Mouse (Mus musculus) cerebellum, adult 18-20 months (tissue): ENCODE results near the gene Olfr237-ps1.
"Not testable (repeated sequence)": the region's sequence is repeated elsewhere in the genome, so short reads cannot be mapped to it uniquely, and the experiment has no call there.

Experiments
- DNase-seq, 2 experiments: peaks; one replicate each; pipeline ENCODE4 v3.0.0; 2021

Gene Olfr237-ps1

GRCm38 (mm10) chr6:43146267-43146666 lies at the start of gene Olfr237-ps1:
TSS of gene Olfr237-ps1 (plus strand) at chr6:43146567.
- not testable (repeated sequence) for DNase-seq

DNA sequence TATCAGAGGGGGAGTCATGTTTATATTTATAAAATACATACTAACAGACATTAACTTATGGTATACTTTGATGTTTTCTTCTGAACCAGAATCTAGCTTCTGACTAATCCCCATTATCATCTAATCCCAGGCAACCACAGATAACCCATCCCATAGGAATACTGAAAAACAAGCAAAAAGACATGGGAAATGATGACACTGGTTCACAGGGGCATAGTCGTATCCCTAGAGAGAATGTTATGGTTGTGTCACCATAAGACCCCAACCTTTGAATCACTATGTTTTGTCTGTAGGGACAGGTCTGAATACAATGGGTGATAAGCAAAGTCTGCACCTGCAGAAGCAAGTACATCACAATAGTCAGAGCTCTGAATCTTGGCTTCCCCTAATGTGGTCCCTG lies 40.3 kb upstream of the Olfr237-ps1 start, which contains the start of gene Olfr441:
TSS of gene Olfr441 (plus strand) at position 301 of the 400 bp plus-strand sequence.
- DNase-seq, result not testable (repeated sequence)

DNA sequence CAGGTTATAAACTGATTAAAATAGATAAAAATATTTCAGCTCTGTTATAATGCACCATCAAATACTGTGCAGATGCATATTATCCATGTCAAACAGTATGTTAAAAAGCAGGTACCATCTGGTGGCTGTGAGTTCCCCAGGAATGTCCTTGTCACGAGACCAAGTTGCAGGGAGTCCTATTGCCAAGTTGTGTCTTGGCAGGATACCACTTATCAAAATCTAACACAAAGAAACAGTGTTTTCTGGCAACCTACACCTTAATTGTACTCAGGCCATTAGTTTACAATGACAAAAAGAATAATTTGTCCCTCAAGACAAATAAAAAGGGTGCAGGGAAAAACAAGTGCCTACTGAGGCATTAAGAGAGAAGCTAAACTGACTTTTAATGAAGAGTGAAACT lies 13.1 kb downstream of the Olfr237-ps1 start:
- DNase-seq, result peak; percentile 44 to 56

- DNase-seq, result no peak
These were observed 16.6 kb downstream of the Olfr237-ps1 start, which contains the start of gene Olfr437 for GRCm38 (mm10) chr6:43162982-43163381. TSS of gene Olfr437 (plus strand) at chr6:43163282.

DNA sequence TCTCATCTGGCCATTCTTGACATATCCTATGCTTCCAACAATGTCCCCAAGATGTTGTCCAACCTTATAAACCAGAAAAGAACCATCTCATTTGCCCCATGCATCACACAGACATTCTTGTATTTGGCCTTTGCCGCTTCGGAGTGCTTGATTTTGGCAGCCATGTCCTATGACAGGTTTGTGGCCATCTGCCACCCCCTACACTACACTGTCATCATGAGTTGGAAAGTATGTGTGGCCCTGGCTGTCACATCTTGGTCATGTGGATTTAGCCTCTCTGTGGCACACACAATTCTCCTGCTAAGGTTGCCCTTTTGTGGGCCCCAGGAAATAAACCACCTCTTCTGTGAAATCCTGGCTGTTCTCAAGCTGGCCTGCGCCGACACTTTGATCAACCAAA lies 20.9 kb downstream of the Olfr237-ps1 start:
- peak; percentile 17 to 21 for DNase-seq

GRCm38 (mm10) chr6:43171840-43172239 lies 25.5 kb downstream of the Olfr237-ps1 start, which contains the start of gene Olfr13:
TSS of gene Olfr13 (plus strand) at chr6:43172140.
- no peak for DNase-seq

DNA sequence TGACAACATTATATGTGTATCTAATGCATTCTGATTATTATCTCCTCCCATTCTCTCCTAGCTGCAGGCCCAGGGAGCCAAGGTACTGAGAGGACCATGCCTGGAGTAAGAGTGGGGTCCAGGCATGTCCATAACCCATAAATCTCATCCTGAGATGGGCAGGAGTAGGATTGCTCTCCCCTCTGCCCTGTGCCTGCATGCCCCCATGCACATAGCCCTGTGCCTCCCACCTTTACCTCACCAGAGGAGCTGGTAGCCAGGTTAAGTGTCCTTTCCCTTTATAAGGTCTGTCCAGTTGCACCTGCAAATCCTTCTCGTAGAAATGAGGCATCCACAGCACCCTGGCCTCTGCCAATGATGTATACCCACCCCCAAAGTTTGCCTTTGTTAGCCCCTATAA lies 31.8 kb downstream of the Olfr237-ps1 start:
- DNase-seq, result no peak

- DNase-seq, result no peak
These were observed 32.5 kb downstream of the Olfr237-ps1 start for GRCm38 (mm10) chr6:43178584-43179501.

- no peak for DNase-seq
These were observed 44.6 kb downstream of the Olfr237-ps1 start for GRCm38 (mm10) chr6:43190986-43191385.

DNA sequence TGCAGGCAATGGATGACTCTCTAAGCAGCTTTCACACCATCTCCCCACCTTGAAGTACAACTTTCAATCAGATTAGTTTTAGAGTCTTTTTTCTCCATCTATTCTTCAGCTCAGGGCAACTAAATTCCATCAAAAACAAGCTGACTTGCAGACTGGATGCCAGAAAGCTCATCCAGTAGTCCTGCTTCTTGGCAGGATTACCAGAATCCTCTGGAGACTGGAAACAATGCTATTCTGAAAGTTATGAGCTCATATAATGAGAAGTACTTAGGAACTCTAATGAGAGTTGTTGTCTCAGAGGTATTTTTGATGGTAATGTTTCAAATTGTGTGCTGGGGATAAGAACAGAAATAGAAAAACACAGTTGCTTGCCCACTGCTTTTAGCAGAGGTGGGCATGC lies 50.4 kb downstream of the Olfr237-ps1 start, which contains the start of gene Olfr435:
TSS of gene Olfr435 (plus strand) at position 366 of the 400 bp plus-strand sequence.
- no peak for DNase-seq

DNA sequence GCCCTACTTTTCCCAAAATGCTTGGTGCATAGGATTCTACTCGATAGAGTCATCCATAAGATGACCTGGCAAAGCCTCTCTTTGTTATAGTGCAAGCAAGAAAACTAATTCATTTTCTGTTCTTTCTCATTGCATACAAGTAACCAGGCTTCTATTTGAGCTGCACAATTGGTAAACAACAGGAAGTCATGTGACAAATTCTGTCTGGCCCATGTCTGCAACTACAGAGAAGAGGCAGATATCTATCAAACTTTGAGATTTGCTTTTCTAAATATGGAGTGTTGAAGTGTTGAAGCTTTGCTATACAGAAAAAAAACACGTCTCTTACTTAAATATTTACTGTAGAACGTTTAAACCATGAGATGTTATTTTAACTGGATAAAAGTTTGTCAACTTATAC lies 51.7 kb downstream of the Olfr237-ps1 start:
- DNase-seq, result no peak

- DNase-seq, result no peak
These were observed 56.4 kb downstream of the Olfr237-ps1 start for GRCm38 (mm10) chr6:43202786-43203185.

GRCm38 (mm10) chr6:43205355-43205754 lies 59.0 kb downstream of the Olfr237-ps1 start:
- no peak for DNase-seq
